Mouse (Mus musculus): ENCODE results near the gene Ppfibp2. TPM values are rescaled to one million over a fixed set of nuclear protein-coding genes. Genes with fewer than 3 reads are reported as not detected.

Gene Ppfibp2
- polyA plus RNA-seq, 1 experiment from 2014 or later: 12.0 TPM

DNA sequence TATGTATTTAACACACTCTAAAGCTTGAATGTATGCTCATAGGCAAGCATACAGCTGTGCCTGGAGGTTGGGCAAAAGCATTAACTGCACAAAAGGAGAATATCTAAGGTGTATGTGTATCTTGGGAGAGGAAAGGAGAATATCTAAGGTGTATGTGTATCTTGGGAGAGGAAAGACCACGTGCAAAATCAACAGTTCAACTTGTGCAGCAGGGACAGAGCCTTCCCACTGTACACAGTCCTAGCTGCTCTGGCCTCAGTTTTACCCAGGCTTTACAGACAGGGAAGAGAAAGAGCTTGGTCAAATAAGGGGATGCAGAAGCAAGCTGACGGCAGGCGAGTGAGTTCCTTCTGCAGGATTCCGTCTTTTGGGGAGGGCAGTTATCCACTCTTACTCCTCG is 119.1 kb downstream of the Ppfibp2 start:
- peaks cover 19% of the 10 kb centered on the region for H3K4me1 ChIP-seq
- no peak overlapping the region for H3K4me3 ChIP-seq
- no peaks in the 10 kb centered on the region for H3K9me3 ChIP-seq
- no peak overlapping the region for H3K4me2 ChIP-seq (replicated peaks)
- H3K9ac ChIP-seq: no peak overlapping the region
- H3K27ac ChIP-seq: no peak overlapping the region
- no peaks in the 10 kb centered on the region for H3K27me3 ChIP-seq
- peaks cover 23% of the 10 kb centered on the region for H3K36me3 ChIP-seq
- no peak for ATAC-seq (ENCODE audit: low FRiP score, low read depth)
- 86% methylated on average over 5 of the region's 5 CpGs for WGBS

DNA sequence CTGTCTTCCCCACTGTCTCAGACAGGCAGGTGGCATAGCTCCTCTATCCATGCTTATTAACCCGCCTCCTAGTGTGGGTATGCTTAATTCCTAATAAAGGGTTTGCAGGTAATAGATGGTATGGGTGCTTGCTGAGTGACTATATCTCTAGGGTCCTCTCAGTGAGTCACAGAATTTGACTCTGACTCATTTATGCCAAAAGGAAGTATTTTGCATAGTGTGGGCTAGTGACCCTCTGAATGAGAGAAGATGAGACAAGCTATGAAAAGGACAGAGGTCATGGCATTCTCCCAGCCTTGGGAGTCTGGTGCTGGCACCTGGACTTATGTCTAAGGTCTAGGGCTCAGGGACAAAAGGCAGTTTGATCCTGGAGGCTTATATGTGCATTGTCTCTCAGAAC is 125.8 kb downstream of the Ppfibp2 start:
- H3K27ac ChIP-seq: no peak overlapping the region
- no peaks in the 10 kb centered on the region for H3K4me1 ChIP-seq
- H3K36me3 ChIP-seq: peaks cover 79% of the 10 kb centered on the region
- no peak overlapping the region for H3K9ac ChIP-seq
- no peaks in the 10 kb centered on the region for H3K9me3 ChIP-seq
- no peak for ATAC-seq (ENCODE audit: low FRiP score, low read depth)
- no peak overlapping the region for H3K4me2 ChIP-seq (replicated peaks)
- no peak overlapping the region for H3K4me3 ChIP-seq
- WGBS: 74% methylated on average over 1 of the region's 1 CpGs
- H3K27me3 ChIP-seq: no peaks in the 10 kb centered on the region

DNA sequence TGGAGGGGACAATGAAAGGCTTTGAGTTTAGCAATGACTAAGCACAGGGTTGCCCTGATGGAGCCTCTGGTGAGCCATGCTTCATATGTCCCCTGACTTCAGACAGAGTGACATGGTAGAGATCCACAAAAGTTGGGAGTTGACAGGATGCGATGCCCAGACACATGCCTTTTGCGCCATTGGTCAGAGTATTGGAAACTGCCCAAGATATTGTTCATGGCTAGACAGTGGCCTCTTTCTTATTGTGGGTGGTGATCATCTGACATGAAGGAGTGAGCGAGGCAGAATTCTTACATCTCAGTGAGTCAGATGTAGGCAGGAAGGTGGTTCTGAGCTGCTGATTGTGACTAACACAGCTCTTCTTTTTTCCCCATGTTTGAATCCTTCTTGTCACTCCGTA is 127.5 kb downstream of the Ppfibp2 start:
- no peak overlapping the region for H3K9ac ChIP-seq
- peaks cover 4% of the 10 kb centered on the region; the same call in 1 of the 2 replicates for H3K4me1 ChIP-seq
- no peak overlapping the region for H3K4me2 ChIP-seq (replicated peaks)
- H3K27ac ChIP-seq: no peak overlapping the region
- no peaks in the 10 kb centered on the region for H3K9me3 ChIP-seq
- no peak for ATAC-seq (ENCODE audit: low FRiP score, low read depth)
- peaks cover 84% of the 10 kb centered on the region for H3K36me3 ChIP-seq
- H3K4me3 ChIP-seq: no peak overlapping the region
- WGBS: 90% methylated on average over 4 of the region's 4 CpGs
- no peaks in the 10 kb centered on the region for H3K27me3 ChIP-seq

DNA sequence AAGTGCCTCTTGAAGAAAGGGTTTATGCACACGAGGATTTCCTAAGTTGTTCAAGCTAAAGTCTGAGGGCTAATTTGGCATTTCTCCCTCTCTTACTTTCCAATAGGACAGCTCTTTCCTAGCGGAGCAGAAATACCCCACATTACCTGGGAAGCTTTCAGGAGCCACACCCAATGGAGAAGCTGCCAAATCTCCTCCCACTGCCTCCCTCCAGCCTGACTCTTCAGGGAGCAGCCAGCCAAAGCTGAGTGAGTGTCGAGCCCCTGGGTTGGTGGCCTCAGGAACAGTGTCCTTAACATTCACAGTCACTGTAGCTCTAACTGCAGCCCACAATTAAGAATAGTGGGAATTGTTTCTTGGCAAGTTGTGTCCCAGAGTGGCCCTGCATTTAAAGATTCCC is 132.5 kb downstream of the Ppfibp2 start:
- no peaks in the 10 kb centered on the region for H3K27me3 ChIP-seq
- H3K9ac ChIP-seq: no peak overlapping the region
- H3K4me3 ChIP-seq: no peak overlapping the region
- 57% methylated on average over 3 of the region's 3 CpGs for WGBS
- H3K27ac ChIP-seq: no peak overlapping the region
- H3K4me2 ChIP-seq (replicated peaks): no peak overlapping the region
- peaks cover 70% of the 10 kb centered on the region for H3K36me3 ChIP-seq
- no peaks in the 10 kb centered on the region for H3K9me3 ChIP-seq
- ATAC-seq (ENCODE audit: low FRiP score, low read depth): no peak
- H3K4me1 ChIP-seq: peaks cover 8% of the 10 kb centered on the region; the same call in 1 of the 2 replicates

DNA sequence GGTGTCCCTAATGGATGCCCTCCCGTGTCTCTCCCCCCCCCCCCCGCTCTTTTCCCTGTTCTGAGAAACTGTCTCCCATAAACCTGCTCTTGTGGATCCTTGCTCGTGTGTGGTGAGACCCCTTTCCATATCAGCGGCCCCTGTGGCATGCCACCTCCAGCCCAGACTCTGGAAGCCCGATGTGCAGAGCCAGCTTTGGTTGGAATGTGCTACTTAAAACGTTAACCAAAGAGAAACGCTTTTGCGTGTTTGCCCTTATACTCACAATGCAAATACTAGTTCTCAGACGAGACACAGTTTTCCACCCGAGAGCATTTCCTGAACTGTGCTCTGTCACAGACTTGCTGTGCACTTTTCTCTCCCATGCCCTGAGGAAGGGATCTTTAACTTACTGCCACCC is 135.6 kb downstream of the Ppfibp2 start:
- peaks cover 8% of the 10 kb centered on the region; the same call in 1 of the 2 replicates for H3K4me1 ChIP-seq
- H3K4me3 ChIP-seq: no peak overlapping the region
- no peak overlapping the region for H3K9ac ChIP-seq
- H3K36me3 ChIP-seq: peaks cover 50% of the 10 kb centered on the region
- no peak overlapping the region for H3K4me2 ChIP-seq (replicated peaks)
- WGBS: 83% methylated on average over 10 of the region's 10 CpGs
- no peak for ATAC-seq (ENCODE audit: low FRiP score, low read depth)
- H3K27ac ChIP-seq: no peak overlapping the region
- no peaks in the 10 kb centered on the region for H3K27me3 ChIP-seq
- no peaks in the 10 kb centered on the region for H3K9me3 ChIP-seq

DNA sequence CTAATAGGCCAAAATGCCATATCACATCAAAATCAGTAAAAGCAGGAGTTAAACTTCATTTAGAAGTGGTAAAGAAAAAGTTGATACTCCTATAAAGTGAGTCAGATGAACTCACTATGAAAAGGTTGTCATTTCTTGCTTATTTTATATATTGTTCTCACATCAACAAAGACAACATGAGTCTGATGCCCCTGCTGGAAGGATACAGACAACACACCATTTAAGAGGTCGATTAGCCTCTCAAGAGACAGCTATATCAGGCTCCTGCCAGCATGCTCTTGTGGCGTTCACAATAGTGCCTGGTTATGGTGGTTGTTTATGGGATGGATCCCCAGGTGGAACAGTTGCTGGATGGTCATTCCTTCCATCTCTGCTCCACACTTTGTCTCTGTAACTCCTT is 138.2 kb downstream of the Ppfibp2 start:
- H3K4me2 ChIP-seq (replicated peaks): no peak overlapping the region
- ATAC-seq (ENCODE audit: low FRiP score, low read depth): no peak
- no peak overlapping the region for H3K27ac ChIP-seq
- no peaks in the 10 kb centered on the region for H3K27me3 ChIP-seq
- 0 out of 2 replicates have a peak, but pooled peaks cover 3% of the 10 kb centered on the region for H3K4me1 ChIP-seq
- H3K4me3 ChIP-seq: no peak overlapping the region
- no peak overlapping the region for H3K9ac ChIP-seq
- peaks cover 38% of the 10 kb centered on the region for H3K36me3 ChIP-seq
- WGBS: 70% methylated on average over 2 of the region's 2 CpGs
- no peaks in the 10 kb centered on the region for H3K9me3 ChIP-seq

DNA sequence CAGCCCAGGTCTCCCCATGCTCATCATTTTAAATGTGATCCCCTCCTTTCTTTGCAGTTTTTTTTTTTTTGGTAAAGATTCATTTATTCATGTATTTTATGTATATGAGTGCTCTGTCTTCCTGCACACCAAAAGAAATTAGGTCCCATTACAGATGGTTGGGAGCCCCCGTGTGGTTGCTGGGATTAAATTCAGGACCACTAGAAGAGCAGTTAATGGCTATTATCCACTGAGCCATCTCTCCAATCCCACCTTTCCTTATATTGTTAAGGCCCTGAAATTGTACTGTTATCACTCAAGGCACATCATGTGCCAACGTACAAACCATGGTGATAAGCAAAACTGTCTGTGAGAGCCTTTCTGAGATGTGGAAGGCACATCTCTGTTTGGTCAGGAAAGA is 143.7 kb downstream of the Ppfibp2 start:
- WGBS: 31% methylated on average over 2 of the region's 2 CpGs

DNA sequence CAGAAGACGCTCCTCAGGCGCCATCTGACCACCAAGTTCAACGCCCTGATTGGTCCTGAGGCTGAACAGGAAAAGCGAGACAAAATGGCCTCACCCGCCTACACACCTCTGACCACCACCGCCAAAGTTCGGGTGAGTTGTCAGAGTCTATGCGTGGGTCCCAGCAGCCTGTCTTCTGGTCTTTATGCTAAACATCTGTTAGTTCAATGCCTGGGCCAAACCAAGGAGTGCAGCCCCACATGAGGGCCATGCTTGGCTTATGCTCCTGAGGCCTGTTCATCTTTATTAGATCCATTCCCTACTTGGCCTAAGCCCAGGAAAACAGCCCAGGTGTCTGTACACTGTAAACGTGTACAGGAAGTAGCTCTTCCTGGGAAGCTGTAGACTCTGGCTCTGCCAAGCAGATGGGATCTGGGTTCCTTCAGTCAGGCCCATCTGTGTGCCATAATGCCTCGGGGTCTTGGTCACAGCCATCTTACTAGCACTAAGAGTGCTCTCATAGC is 148.0 kb downstream of the Ppfibp2 start:
- 75% methylated on average over 10 of the region's 10 CpGs for WGBS
- H3K36me3 ChIP-seq: peaks cover 64% of the 10 kb centered on the region
- H3K4me3 ChIP-seq: no peak overlapping the region

More for the DNA sequence above, 143.7 kb downstream of the Ppfibp2 start:
- Histone ChIP-seq H3K4me3 (no peak overlapping the region), H3K27me3 (no peaks in the 10 kb centered on the region), H3K27ac (no peak overlapping the region), H3K4me2 (replicated peaks) (no peak overlapping the region), H3K9me3 (no peaks in the 10 kb centered on the region), H3K4me1 (0 out of 2 replicates have a peak, but pooled peaks cover 3% of the 10 kb centered on the region), H3K36me3 (peaks cover 41% of the 10 kb centered on the region), H3K9ac (no peak overlapping the region)
- no peak for ATAC-seq (ENCODE audit: low FRiP score, low read depth)

DNA sequence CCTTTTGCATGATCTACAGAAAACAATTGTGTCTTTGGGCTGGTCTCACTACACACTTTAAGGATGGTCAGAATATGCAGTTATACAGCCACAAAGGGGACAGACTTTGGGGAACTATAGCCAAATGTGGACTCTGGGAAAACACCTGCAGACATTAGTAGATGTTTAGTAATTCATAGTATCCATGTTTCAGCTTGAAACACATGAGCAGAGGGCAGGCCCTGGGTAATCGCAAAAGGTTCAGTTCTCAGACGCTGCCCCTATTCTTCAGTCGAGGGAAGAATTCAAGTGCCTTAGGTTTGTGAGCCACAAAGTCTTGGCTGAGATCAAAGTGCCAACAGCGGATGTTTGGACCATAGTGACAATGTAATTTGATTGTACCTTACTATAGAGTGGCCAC is 149.4 kb downstream of the Ppfibp2 start:
- Histone ChIP-seq H3K36me3 (peaks cover 55% of the 10 kb centered on the region), H3K27ac (no peak overlapping the region), H3K4me2 (replicated peaks) (no peak overlapping the region), H3K4me3 (no peak overlapping the region), H3K9ac (no peak overlapping the region), H3K27me3 (no peaks in the 10 kb centered on the region), H3K9me3 (no peaks in the 10 kb centered on the region), H3K4me1 (0 out of 2 replicates have a peak, but pooled peaks cover 3% of the 10 kb centered on the region)
- ATAC-seq (ENCODE audit: low FRiP score, low read depth): no peak
- 87% methylated on average over 4 of the region's 4 CpGs for WGBS

More for the DNA sequence above, 148.0 kb downstream of the Ppfibp2 start:
- no peak overlapping the region for H3K9ac ChIP-seq
- peak; percentile 64 for ATAC-seq (ENCODE audit: low FRiP score, low read depth)
- H3K4me2 ChIP-seq (replicated peaks): no peak overlapping the region
- H3K9me3 ChIP-seq: no peaks in the 10 kb centered on the region
- H3K4me1 ChIP-seq: 0 out of 2 replicates have a peak, but pooled peaks cover 3% of the 10 kb centered on the region
- H3K27ac ChIP-seq: no peak overlapping the region; the same call in 1 of the 2 replicates
- no peaks in the 10 kb centered on the region for H3K27me3 ChIP-seq

DNA sequence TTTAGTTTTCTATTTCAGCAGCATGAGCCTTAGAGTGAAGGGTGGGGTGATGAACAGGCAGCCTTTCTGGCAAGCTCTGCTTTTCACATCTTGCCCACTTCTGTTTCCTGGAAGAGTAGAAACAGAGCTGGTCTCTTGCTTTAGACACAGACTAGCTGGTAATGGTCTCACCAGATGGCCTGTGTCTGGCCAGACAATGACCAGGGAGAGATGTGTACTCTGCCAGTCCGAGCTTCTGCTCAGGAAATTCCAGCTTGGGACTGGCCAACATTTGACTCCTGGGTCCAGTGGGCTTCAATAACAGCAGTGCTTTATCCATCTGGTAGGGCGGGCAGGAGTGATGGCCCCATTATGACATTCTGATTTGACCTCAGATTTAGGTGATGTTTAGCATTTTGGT is 150.1 kb downstream of the Ppfibp2 start:
- 63% methylated on average over 2 of the region's 2 CpGs for WGBS
- H3K27me3 ChIP-seq: no peaks in the 10 kb centered on the region
- H3K4me3 ChIP-seq: no peak overlapping the region
- no peak for ATAC-seq (ENCODE audit: low FRiP score, low read depth)
- H3K4me2 ChIP-seq (replicated peaks): no peak overlapping the region
- H3K4me1 ChIP-seq: 0 out of 2 replicates have a peak, but pooled peaks cover 3% of the 10 kb centered on the region
- no peaks in the 10 kb centered on the region for H3K9me3 ChIP-seq
- no peak overlapping the region for H3K27ac ChIP-seq
- H3K9ac ChIP-seq: no peak overlapping the region
- peaks cover 51% of the 10 kb centered on the region for H3K36me3 ChIP-seq

DNA sequence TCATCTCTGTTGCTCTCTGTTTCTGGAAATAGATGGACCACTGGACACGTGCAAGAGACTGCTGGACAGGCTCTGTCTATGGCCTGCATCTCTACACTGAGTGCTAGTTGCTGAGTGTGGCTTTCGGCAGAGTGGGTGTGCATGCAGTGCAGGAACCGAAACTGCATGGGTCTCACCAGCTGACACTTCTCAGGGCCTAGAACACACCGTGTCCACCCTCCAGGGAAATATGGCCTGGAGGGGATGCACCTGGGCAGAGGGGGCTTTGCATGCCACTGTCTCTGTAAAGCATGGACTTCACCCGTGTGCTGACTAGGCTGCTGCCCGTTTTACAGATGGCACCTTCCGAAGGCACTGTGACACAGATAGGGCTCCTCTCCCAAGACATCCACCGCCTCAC is 151.0 kb downstream of the Ppfibp2 start:
- H3K4me3 ChIP-seq: no peak overlapping the region
- no peak for ATAC-seq (ENCODE audit: low FRiP score, low read depth)
- H3K9me3 ChIP-seq: no peaks in the 10 kb centered on the region
- H3K27ac ChIP-seq: no peak overlapping the region
- no peak overlapping the region for H3K9ac ChIP-seq
- no peaks in the 10 kb centered on the region for H3K27me3 ChIP-seq
- 83% methylated on average over 8 of the region's 8 CpGs for WGBS
- H3K4me1 ChIP-seq: 0 out of 2 replicates have a peak, but pooled peaks cover 3% of the 10 kb centered on the region
- H3K4me2 ChIP-seq (replicated peaks): no peak overlapping the region
- peaks cover 42% of the 10 kb centered on the region for H3K36me3 ChIP-seq

DNA sequence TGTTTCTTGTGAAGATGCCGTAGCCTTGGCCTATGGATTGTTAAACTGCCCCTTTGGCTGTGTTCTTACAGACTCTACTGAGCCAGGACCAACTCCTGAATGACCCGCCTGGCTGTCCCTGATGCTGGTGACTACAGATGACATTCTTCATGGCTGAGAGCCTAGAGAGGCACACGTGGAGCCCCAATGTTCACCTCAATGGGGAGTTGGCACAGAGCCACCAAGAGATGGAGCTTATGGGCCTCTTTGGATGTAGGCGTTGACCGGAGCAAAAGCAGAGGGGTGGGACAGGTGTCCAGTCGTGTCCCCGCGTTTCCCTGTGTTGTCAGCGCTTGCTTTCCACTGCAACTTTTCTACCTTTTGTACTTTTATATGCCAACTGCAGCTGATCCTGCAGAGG is 152.5 kb downstream of the Ppfibp2 start:
- H3K4me2 ChIP-seq (replicated peaks): no peak overlapping the region
- 0 out of 2 replicates have a peak, but pooled peaks cover 3% of the 10 kb centered on the region for H3K4me1 ChIP-seq
- H3K27ac ChIP-seq: no peak overlapping the region
- H3K27me3 ChIP-seq: no peaks in the 10 kb centered on the region
- no peaks in the 10 kb centered on the region for H3K9me3 ChIP-seq
- WGBS: 84% methylated on average over 9 of the region's 9 CpGs
- peaks cover 37% of the 10 kb centered on the region for H3K36me3 ChIP-seq
- no peak for ATAC-seq (ENCODE audit: low FRiP score, low read depth)
- no peak overlapping the region for H3K9ac ChIP-seq
- no peak overlapping the region for H3K4me3 ChIP-seq

DNA sequence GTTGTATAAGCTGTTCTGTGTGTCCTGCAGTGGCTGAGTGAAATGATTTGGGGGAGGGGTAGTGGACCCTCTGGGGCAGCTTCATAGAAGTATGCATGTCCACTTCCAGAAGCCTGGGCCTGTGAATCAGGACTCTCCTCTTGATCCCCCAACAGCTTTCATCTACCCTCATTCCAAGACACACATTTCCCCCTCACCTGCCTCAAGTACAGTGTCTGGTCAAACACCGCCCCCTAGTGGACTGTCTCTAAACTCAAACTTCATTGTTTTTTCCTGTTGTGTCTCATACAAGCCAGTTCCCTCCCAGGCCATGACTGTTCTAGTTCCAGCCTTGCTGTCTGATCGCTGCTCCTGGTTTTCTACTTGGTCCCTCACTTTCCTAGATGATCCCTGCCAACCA is 152.9 kb downstream of the Ppfibp2 start:
- 15% methylated on average over 2 of the region's 2 CpGs for WGBS
- Histone ChIP-seq H3K27ac (no peak overlapping the region), H3K4me1 (0 out of 2 replicates have a peak, but pooled peaks cover 3% of the 10 kb centered on the region), H3K4me3 (no peak overlapping the region), H3K9ac (no peak overlapping the region), H3K27me3 (no peaks in the 10 kb centered on the region), H3K4me2 (replicated peaks) (no peak overlapping the region), H3K9me3 (no peaks in the 10 kb centered on the region), H3K36me3 (peaks cover 35% of the 10 kb centered on the region)
- ATAC-seq (ENCODE audit: low FRiP score, low read depth): peak; percentile 46

All from limb, embryonic 13.5 days (tissue).